Mouse (Mus musculus) hindbrain, embryonic 14.5 days (tissue): ENCODE data around the gene Cd300ld4. TPM values are rescaled to one million over a fixed set of nuclear protein-coding genes. Genes with fewer than 3 reads are reported as not detected.
"Not testable (repeated sequence)": the region's sequence is repeated elsewhere in the genome, so short reads cannot be mapped to it uniquely, and the experiment has no call there.

ENCODE experiments used
- ATAC-seq: fragments of 200-750 bp; cut with Nextera tagmentation; 2 replicates; pipeline ENCODE4 v1.8.0; 2017; ENCODE audit warnings: moderate number of reproducible peaks, mild to moderate bottlenecking, moderate TSS enrichment, moderate library complexity; ENCODE audit not compliant: low FRiP score
- DNase-seq: peaks from one replicate; pipeline ENCODE4 v3.0.0-alpha.2; 2015; ENCODE audit warnings: low spot score
- H3K27ac ChIP-seq: fragments of 300-500 bp; sonication (generic); 2 replicates; pipeline ENCODE4 v1.5.1; 2014; ENCODE audit warnings: mild to moderate bottlenecking, moderate library complexity
- H3K27me3 ChIP-seq: fragments of 300-500 bp; sonication (generic); 2 replicates; pipeline ENCODE4 v1.6.1; 2014; ENCODE audit warnings: mild to moderate bottlenecking, low read length, mixed read lengths; ENCODE audit not compliant: control insufficient read depth, insufficient read depth
- H3K36me3 ChIP-seq: fragments of 300-500 bp; sonication (generic); replicated peaks from 2 replicates; pipeline ENCODE4 v1.6.1; 2014; ENCODE audit not compliant: control insufficient read depth, insufficient read depth
- H3K4me1 ChIP-seq: fragments of 300-500 bp; sonication (generic); replicated peaks from 2 replicates; pipeline ENCODE4 v1.6.1; 2014; ENCODE audit warnings: antibody characterized with exemption, low read length, mixed read lengths; ENCODE audit not compliant: control insufficient read depth, insufficient read depth
- H3K4me2 ChIP-seq: fragments of 300-500 bp; sonication (generic); replicated peaks from 2 replicates; pipeline ENCODE4 v1.6.1; 2014; ENCODE audit warnings: mild to moderate bottlenecking, moderate library complexity
- H3K4me3 ChIP-seq: fragments of 300-500 bp; sonication (generic); replicated peaks from 2 replicates; pipeline ENCODE4 v1.5.1; 2014; ENCODE audit warnings: mild to moderate bottlenecking, low read length
- H3K9ac ChIP-seq: fragments of 300-500 bp; sonication (generic); 2 replicates; pipeline ENCODE4 v1.6.1; 2014
- H3K9me3 ChIP-seq: fragments of 300-500 bp; sonication (generic); 2 replicates; pipeline ENCODE4 v1.6.1; 2016; ENCODE audit warnings: low read length; ENCODE audit not compliant: control insufficient read depth
- WGBS: fragments of 180-500 bp; shearing (Covaris S2); extraction: QIAGEN DNeasy Blood & Tissue Kit; methylation state at CpG from one replicate; pipeline ENCODE4 v1.1.7; 2014; 5-methylcytosine and 5-hydroxymethylcytosine counted together
- polyA plus RNA-seq: library from polyadenylated mRNA; unstranded; fragments of >200 nt; fragmentation: Nextera tagmentation; extraction: Ambion mirVana; gene quantifications from 2 replicates; pipeline ENCODE4 v1.2.1, GENCODE M21; 2014

Cd300ld4 gene
- polyA plus RNA-seq, 1 experiment from 2014 or later = not detected

GRCm38 (mm10) chr11:115058701-115059100 lies 31.9 kb upstream of the Cd300ld4 start:
- Histone ChIP-seq H3K27ac (no peak overlapping the region), H3K9me3 (no peaks in the 10 kb centered on the region), H3K36me3 (no peaks in the 10 kb centered on the region), H3K27me3 (no peaks in the 10 kb centered on the region), H3K9ac (no peak overlapping the region), H3K4me1 (no peaks in the 10 kb centered on the region), H3K4me3 (no peak overlapping the region), H3K4me2 (no peak overlapping the region)
- 78% methylated on average over 4 of the region's 4 CpGs for WGBS
- ATAC-seq = no peak
- DNase-seq = no peak

GRCm38 (mm10) chr11:115054537-115054936 lies 27.7 kb upstream of the Cd300ld4 start:
- H3K4me3 ChIP-seq = no peak overlapping the region
- H3K27me3 ChIP-seq = no peaks in the 10 kb centered on the region
- no peak for ATAC-seq
- H3K9me3 ChIP-seq = no peaks in the 10 kb centered on the region
- H3K36me3 ChIP-seq = no peaks in the 10 kb centered on the region
- DNase-seq = no peak
- H3K27ac ChIP-seq = no peak overlapping the region
- H3K9ac ChIP-seq = no peak overlapping the region
- no peaks in the 10 kb centered on the region for H3K4me1 ChIP-seq
- H3K4me2 ChIP-seq = no peak overlapping the region

GRCm38 (mm10) chr11:115052991-115053390 lies 26.2 kb upstream of the Cd300ld4 start:
- Histone ChIP-seq H3K4me2 (no peak overlapping the region), H3K27ac (no peak overlapping the region), H3K4me1 (no peaks in the 10 kb centered on the region), H3K4me3 (no peak overlapping the region), H3K27me3 (no peaks in the 10 kb centered on the region), H3K9ac (no peak overlapping the region), H3K9me3 (no peaks in the 10 kb centered on the region), H3K36me3 (no peaks in the 10 kb centered on the region)
- DNase-seq (no peak), ATAC-seq (no peak)
- WGBS = 96% methylated on average over 1 of the region's 1 CpGs

DNA sequence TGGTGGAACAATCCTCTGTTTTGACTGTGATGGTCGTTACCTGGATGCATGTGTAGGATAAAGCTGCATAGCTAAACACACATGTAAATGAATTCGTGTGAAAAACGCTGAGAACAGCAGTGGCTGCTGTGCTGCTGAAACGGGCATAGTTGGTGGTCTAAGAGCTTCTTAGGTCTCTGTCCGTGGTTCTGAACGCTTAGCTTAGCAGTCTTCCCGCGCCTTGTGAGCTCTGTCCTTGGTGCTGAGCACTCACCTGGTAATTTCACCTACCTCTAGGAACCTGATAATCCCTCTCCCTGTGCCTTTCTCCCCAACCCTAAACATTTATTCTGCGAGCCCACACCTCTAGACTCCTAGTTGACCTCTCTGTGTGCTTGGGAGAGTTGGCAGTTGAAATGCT lies 25.4 kb upstream of the Cd300ld4 start:
- ATAC-seq (no peak), DNase-seq (peak; percentile 47)
- Histone ChIP-seq H3K4me1 (no peaks in the 10 kb centered on the region), H3K4me3 (no peak overlapping the region), H3K9me3 (no peaks in the 10 kb centered on the region), H3K9ac (no peak overlapping the region), H3K4me2 (no peak overlapping the region), H3K27ac (no peak overlapping the region), H3K36me3 (no peaks in the 10 kb centered on the region), H3K27me3 (no peaks in the 10 kb centered on the region)
- WGBS = 6% methylated on average over 9 of the region's 9 CpGs

DNA sequence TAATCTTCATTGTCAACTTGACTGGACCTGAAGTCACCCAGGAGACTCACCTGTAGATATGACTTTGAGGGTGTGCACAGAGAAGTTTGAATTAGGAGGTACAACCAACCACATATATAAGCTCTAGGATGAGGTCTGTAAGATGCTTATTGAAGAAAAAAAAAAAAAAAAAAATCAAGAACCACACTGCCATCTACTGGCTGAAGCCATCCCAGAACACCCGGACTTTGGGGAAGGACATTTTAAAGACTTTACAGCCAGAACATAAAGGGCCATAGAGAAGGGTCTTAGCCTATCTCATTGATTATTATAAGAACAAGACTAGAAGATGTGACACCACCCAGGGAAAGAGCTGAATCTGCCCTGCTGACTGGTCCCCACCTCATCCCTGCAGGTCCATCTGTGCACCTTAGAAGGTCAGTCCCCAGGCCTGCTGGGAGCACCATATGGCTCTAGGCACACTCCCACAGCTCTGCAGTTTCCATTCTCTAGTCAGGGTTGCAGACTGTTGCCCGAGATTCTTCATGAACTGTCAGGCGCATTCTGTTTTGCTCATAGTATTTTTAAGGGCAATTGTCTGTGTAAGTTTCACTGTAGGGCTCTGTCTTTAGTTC lies 22.6 kb upstream of the Cd300ld4 start:
- no peak overlapping the region for H3K9ac ChIP-seq
- ATAC-seq (no peak), DNase-seq (no peak)
- H3K9me3 ChIP-seq = no peaks in the 10 kb centered on the region
- no peak overlapping the region for H3K4me2 ChIP-seq
- H3K27me3 ChIP-seq = no peaks in the 10 kb centered on the region
- WGBS = 45% methylated on average over 3 of the region's 3 CpGs
- no peak overlapping the region for H3K4me3 ChIP-seq
- H3K27ac ChIP-seq = no peak overlapping the region
- H3K36me3 ChIP-seq = no peaks in the 10 kb centered on the region
- no peaks in the 10 kb centered on the region for H3K4me1 ChIP-seq

DNA sequence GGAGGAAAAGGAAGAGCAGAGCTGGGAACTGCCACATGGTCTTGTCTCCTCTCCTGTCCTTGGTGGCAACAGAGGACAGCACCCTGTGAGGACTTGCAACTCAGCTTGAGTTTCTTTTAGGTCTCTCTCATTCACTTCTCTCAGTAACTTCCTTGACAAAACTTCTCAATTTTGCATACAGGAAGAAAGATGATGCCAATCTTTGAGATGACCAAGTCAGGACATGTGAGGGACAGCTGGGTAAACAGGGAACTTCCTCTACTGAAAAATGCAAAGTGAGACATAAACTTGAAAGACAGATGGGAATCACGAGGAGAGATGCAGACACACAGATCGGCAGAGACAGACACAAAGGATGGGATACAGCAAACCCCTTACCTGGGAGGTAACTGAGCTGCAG lies 21.4 kb upstream of the Cd300ld4 start, which contains the start of gene Cd300ld3:
Cd300ld3 (minus strand) TSS at position 151 of the 400 bp plus-strand sequence.
- no peaks in the 10 kb centered on the region for H3K27me3 ChIP-seq
- no peak within 1 kb of the TSS for H3K9ac ChIP-seq
- H3K4me2 ChIP-seq = no peak within 1 kb of the TSS
- H3K4me1 ChIP-seq = no peaks in the 10 kb centered on the region
- ATAC-seq = no peak
- 87% methylated on average over 2 of the region's 2 CpGs for WGBS
- no peaks in the 10 kb centered on the region for H3K36me3 ChIP-seq
- no peak within 1 kb of the TSS for H3K4me3 ChIP-seq
- H3K9me3 ChIP-seq = no peaks in the 10 kb centered on the region
- H3K27ac ChIP-seq = no peak within 1 kb of the TSS
- DNase-seq = no peak

- H3K4me1 ChIP-seq, H3K9ac ChIP-seq, H3K4me2 ChIP-seq, H3K36me3 ChIP-seq, H3K27ac ChIP-seq, H3K27me3 ChIP-seq, H3K4me3 ChIP-seq, H3K9me3 ChIP-seq, ATAC-seq, DNase-seq: not testable (repeated sequence)
- WGBS = no CpG with 5 or more reads among the region's 6 CpGs
Observed at GRCm38 (mm10) chr11:115037669-115038068, 10.9 kb upstream of the Cd300ld4 start, which contains the start of gene Cd300ld5. Gene Cd300ld5 (minus strand): TSS chr11:115037769.

- not testable (repeated sequence) for H3K4me1 ChIP-seq, H3K27ac ChIP-seq, H3K4me2 ChIP-seq, H3K9ac ChIP-seq, H3K36me3 ChIP-seq, ATAC-seq, DNase-seq, H3K4me3 ChIP-seq, H3K9me3 ChIP-seq, H3K27me3 ChIP-seq
- no CpG with 5 or more reads among the region's 7 CpGs for WGBS
Observed at GRCm38 (mm10) chr11:115016093-115016492, 10.7 kb downstream of the Cd300ld4 start, which contains the start of gene Cd300ld2. Gene Cd300ld2 (minus strand): TSS chr11:115016193.

DNA sequence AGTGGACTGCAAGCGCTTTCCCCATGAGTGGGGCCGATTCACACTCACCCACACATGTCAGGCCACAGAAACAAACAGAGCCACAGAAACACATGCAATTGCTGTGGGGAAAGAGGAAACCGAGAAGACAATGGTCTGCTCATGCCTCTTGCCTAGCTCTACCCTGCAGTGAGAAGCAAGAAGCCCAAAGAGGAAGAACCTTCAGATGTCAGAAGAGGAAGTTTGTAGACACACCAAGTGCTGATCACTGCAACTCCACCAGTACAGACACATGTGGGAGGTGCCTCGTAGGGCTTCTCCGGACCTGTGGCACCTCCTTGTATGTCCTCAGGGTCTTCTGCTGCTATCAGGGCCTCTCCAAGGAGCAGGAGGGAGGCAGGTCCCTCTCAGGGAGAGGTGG lies 22.7 kb downstream of the Cd300ld4 start:
- Histone ChIP-seq H3K27me3 (no peaks in the 10 kb centered on the region), H3K9ac (no peak overlapping the region), H3K9me3 (no peaks in the 10 kb centered on the region), H3K36me3 (no peaks in the 10 kb centered on the region), H3K4me2 (no peak overlapping the region), H3K4me1 (no peaks in the 10 kb centered on the region), H3K27ac (no peak overlapping the region), H3K4me3 (no peak overlapping the region)
- ATAC-seq = no peak
- WGBS = 88% methylated on average over 5 of the region's 5 CpGs
- no peak for DNase-seq
